Mouse (Mus musculus): ENCODE measurements at regions not wholly inside any gene's neighbourhood (a gene's known extent, or its start where the extent isn't known, plus 50 kb on each side); places are given as distances from the start of the nearest gene placed in this dataset.
"Not testable (repeated sequence)": the region's sequence is repeated elsewhere in the genome, so short reads cannot be mapped to it uniquely, and the experiment has no call there.

GRCm38 (mm10) chr12:77854281-77855075, 339.6 kb upstream of the Gm6657 start:
- DNase-seq (ENCODE audit: low spot score): no peak

- no peak for DNase-seq (ENCODE audit: low spot score)
Measured at GRCm38 (mm10) chr12:77855796-77856195, 338.2 kb upstream of the Gm6657 start.

- no peak for DNase-seq (ENCODE audit: low spot score)
Measured at GRCm38 (mm10) chr12:77857281-77857680, 336.8 kb upstream of the Gm6657 start.

- no peak for DNase-seq (ENCODE audit: low spot score)
Measured at GRCm38 (mm10) chr12:77860769-77861557, 333.1 kb upstream of the Gm6657 start.

- no peak for DNase-seq (ENCODE audit: low spot score)
Measured at GRCm38 (mm10) chr12:77867947-77868495, 326.0 kb upstream of the Gm6657 start.

GRCm38 (mm10) chr12:77869296-77869695, 324.7 kb upstream of the Gm6657 start:
- no peak for DNase-seq (ENCODE audit: low spot score)

GRCm38 (mm10) chr12:77887335-77887734, 306.7 kb upstream of the Gm6657 start:
- no peak for DNase-seq (ENCODE audit: low spot score)

GRCm38 (mm10) chr12:77891452-77891851, 302.6 kb upstream of the Gm6657 start:
- DNase-seq (ENCODE audit: low spot score): no peak

- no peak for DNase-seq (ENCODE audit: low spot score)
Measured at GRCm38 (mm10) chr12:77894238-77894637, 299.8 kb upstream of the Gm6657 start.

GRCm38 (mm10) chr12:77895508-77895907, 298.5 kb upstream of the Gm6657 start:
- DNase-seq (ENCODE audit: low spot score): no peak

GRCm38 (mm10) chr12:77898974-77899373, 295.1 kb upstream of the Gm6657 start:
- not testable (repeated sequence) for DNase-seq (ENCODE audit: low spot score)

GRCm38 (mm10) chr12:77901254-77901653, 292.8 kb upstream of the Gm6657 start:
- no peak for DNase-seq (ENCODE audit: low spot score)

GRCm38 (mm10) chr12:77912863-77913554, 281.0 kb upstream of the Gm6657 start:
- no peak for DNase-seq (ENCODE audit: low spot score)

GRCm38 (mm10) chr12:77928729-77929128, 265.3 kb upstream of the Gm6657 start:
- no peak for DNase-seq (ENCODE audit: low spot score)

- DNase-seq (ENCODE audit: low spot score): no peak
Measured at GRCm38 (mm10) chr12:77929571-77929970, 264.5 kb upstream of the Gm6657 start.

- no peak for DNase-seq (ENCODE audit: low spot score)
Measured at GRCm38 (mm10) chr12:77943960-77944359, 250.1 kb upstream of the Gm6657 start.

GRCm38 (mm10) chr12:77949474-77950017, 244.5 kb upstream of the Gm6657 start:
- DNase-seq (ENCODE audit: low spot score): no peak

- no peak for DNase-seq (ENCODE audit: low spot score)
Measured at GRCm38 (mm10) chr12:77952492-77952891, 241.6 kb upstream of the Gm6657 start.

- no peak for DNase-seq (ENCODE audit: low spot score)
Measured at GRCm38 (mm10) chr12:77962631-77963030, 231.4 kb upstream of the Gm6657 start.

GRCm38 (mm10) chr12:77968543-77968942, 225.5 kb upstream of the Gm6657 start:
- DNase-seq (ENCODE audit: low spot score): no peak

- DNase-seq (ENCODE audit: low spot score): no peak
Measured at GRCm38 (mm10) chr12:77970026-77970425, 224.0 kb upstream of the Gm6657 start.

GRCm38 (mm10) chr12:77972165-77972564, 221.9 kb upstream of the Gm6657 start:
- no peak for DNase-seq (ENCODE audit: low spot score)
